Mouse (Mus musculus) ES-CJ7 (cell line): ENCODE results near the gene Mdm4.

Experiments
- DNase-seq: peaks from one replicate; pipeline ENCODE4 v3.0.0; 2011; ENCODE audit warnings: low read depth, low spot score

The Mdm4 gene

DNA sequence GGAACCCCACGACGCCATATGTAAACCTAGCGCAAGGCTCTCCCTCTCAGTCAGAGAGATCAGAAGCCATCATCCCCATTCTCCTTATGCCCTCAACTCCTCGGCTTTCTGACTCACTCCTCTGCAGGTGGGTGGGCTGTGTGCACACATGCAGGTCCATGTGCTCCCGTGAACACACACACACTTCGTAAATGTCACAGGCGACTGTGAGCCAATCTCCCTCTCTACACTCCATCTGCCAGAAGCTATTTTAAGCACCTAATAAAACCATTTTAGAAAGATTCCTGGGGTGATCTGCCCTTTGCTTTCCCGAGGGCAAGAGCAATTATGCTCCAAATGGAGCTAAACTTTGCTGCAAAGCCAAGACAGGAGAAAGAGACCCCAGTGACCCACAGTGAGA, 84.5 kb downstream of the Mdm4 start:
- DNase-seq, result no peak

DNA sequence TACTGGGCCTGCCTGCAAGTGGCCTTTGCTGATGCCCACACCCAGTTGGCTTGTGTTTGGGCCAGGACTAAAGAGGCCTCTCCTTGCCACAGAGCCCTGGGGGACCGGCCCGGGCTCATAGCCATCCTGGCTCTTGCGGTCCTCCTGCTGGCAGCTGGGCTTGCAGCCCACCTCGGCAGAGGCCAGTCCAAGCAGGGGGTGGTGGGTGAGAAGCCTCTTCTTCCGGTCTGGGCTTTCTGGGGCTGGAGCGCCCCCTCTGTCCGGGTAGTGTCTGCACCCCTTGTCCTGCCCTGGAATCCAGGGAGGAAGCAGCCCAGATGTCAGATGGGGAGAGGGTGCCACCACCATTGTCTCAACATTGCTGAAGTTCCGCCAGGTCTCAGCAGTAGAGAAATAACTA, 91.4 kb downstream of the Mdm4 start:
- no peak for DNase-seq

DNA sequence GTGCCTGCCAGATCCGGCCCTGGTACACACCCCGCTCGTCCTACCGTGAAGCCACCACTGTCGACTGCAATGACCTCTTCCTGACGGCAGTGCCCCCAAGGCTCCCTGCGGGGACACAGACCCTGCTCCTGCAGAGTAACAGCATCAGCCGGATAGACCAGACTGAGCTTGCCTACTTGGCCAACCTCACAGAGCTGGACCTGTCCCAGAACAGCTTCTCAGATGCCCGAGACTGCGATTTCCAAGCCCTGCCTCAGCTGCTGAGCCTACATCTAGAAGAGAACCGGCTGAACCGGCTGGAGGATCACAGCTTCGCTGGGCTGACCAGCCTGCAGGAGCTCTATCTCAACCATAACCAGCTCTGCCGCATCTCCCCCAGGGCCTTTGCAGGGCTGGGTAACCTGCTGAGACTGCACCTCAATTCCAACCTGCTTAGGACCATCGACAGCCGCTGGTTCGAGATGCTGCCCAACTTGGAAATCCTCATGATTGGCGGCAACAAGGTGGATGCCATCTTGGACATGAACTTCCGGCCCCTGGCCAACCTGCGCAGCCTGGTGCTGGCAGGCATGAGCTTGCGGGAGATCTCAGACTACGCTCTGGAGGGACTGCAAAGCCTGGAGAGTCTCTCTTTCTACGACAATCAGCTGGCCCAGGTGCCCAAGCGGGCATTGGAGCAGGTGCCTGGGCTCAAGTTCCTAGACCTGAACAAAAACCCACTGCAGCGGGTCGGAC, 92.9 kb downstream of the Mdm4 start:
- DNase-seq, result no peak

DNA sequence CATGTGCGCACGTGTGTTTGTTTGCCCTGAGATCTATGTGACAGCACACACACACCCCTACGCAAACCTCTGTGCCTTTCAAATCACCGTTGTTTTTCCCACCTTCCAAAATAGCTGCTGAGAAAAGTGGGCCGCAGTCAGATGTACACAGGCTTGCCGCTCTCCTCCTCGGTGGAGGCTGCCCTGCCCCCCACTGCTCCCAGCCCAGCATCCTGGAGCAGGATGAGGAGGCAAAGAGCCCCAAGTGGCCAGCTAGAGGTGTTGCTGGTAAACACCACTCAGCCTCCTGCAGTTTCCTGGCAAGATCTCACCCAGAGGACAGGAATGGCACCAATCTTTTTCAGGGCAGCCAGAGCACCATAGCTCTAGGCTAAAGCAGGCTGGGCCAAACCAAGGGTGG, 95.5 kb downstream of the Mdm4 start:
- DNase-seq, result peak; percentile 83

DNA sequence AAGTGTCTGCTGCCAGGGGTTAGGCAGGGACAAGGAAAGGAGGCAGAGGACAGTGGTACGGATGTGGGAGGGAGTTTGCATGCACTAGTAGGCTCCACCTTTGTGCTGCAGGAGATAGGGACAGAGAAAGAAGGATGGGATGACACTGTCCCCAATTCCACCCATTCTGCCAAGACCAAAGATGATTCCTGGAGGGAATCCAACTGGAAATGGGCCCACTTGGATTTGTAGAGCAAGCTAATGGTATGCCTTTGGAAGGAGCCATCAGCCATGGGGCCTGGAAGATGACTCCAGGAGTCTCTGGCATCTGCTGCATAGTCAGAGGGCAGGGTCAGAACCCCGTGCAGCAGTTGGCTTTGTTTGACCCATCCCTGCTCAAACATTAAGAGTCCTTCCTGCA, 97.9 kb downstream of the Mdm4 start:
- no peak for DNase-seq

DNA sequence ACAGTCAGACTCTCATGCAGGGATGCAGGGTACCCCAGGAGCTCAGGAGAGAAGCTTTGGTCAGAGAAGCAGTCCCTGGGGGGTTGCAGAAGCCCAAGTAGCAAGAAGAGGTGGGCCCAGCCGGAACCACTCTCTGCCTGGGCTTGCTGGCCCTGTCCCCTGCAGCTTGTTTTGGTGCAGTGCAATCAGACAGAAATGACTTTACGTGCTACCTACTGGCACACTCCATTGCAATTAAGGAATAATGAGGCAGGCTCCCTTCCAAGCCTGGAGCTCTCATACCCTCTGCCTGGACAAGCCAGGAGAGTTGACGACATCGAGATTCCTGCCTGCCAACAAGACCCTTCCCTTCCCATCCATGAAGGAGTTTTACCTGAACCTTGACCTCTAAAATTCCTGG, 100.1 kb downstream of the Mdm4 start:
- DNase-seq, result no peak

DNA sequence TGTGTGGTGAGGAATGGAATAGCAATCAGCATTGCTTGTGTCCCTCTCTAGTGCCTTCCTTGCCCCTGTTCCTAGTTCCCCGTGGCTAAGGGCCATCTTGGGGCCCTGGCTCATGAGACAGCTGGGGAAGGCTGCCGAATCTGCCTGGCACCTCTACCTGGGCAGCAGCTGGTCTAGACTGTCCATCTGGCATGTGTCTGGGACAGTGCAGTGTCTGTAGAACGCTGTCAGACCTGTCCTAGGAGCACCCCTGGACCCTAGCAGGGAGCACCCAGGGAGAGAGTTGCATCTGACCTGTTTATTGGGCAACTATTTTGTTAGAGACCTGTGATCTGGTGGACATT, 101.5 kb downstream of the Mdm4 start:
- no peak for DNase-seq

DNA sequence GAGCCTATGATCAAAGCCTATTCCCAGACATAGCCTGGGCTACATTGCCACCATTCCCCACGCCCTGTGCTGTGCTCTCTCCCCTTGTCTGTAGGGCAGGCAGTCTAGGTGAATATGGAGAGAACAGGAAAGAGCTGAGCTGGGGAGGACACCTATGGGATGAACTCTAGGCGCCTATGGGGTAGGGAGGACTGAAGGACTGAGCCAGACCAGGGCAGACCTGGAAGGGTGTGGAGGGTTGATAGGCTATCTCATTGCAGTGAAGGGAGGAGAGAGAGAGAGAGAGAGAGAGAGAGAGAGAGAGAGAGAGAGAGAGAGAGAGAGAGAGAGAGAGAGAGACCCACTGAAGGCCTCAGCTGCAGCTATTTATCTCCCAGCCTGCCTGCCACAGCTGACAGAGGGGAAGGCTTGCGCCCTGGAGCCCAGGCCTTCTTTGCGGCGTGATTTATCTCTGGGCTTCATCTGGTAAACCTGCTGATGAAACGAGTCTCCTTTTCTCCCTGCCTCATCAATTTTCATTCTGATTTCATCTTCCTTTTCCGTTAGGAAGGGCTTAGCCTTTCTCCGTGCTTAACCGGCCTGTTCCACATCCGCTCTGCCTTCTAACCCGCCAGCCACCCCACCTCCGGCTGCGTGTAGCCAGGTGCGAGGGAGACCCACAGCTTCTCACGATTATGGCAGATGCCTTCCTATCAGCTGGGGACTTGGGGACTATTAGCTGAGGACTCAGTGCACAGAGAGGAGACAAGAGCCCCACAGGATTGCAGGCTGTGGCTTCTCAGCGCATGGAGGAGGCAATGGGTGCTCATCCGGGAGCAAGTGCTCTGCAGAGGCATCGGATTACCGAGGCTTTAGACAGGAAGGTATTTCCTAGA, 102.1 kb downstream of the Mdm4 start:
- DNase-seq, result peak; percentile 53

DNA sequence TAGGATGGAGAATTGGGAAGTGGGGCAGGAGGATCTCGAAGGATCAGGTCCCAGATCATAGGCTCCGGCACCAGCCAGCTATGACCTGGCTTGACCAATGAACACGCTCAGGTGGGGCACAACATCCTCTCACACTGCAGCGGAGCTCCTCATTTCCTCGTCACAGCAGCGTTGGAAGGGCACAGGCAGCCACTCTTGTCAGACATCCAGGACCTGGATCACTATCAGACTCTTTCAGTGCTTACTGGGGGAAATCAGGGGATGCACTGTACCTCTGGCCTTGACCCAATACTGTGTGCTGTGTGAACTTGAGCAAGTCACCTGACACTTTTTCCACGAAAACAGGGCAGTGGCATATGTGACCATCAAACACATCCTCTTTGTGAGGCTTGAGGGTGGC, 105.1 kb downstream of the Mdm4 start:
- DNase-seq, result no peak

DNA sequence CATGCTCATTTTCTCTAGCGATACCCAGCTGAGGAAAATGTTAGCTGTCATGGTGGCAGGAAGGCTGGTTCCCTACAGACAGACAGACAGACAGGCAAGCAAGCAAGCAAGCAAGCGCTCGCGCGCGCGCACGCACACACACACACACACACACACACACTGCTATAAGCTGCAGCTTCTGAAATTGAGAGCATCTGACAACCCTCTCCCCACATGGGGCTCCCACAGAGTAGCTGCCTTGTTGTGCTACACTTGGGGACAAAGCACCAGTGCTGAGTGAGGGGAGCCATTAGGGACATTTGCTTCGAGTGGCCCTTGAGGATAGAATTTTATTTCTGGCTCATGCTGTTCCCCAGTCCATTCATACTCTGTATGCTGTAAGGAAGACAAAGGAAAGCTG, 108.1 kb downstream of the Mdm4 start:
- no peak for DNase-seq

DNA sequence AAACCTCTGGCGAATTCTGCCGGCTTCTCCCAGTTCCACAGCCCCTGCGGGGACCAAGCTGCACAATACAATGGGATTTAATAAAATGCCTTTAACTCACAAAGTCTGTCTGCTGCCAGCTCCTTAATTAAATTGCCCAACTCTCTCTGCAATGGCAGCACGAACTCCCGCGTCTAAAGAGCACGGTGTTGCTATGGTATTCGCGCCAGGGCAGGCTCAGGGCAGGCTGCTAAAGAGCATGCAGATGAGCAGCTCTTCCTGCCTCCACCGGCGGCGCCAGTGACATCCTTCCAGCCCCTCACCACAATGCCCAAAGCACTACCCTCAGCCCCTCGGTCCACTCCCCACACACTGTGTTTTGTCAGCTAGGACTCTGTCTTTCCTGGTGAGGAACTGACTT, 109.3 kb downstream of the Mdm4 start:
- peak; percentile 57 for DNase-seq

DNA sequence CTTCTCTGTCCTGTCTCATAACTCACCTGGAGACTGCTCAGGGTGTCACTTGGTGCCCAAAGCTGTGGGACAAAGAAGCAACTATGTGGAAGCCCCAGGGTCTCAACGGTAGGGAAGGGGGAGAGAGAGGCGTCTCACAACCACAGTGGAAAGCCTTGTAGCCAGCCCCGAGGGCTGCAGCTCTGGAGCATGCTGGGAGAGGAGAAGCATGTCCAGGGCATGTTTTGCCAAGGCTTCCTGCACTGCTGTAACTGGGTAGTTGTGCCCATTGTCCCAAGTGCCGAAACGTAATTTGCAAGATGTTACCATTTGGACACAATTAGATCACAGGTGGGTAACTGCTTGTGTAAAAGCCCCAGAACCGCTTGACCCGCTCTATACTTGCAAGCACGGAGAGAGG, 111.1 kb downstream of the Mdm4 start:
- peak; percentile 47 for DNase-seq

DNA sequence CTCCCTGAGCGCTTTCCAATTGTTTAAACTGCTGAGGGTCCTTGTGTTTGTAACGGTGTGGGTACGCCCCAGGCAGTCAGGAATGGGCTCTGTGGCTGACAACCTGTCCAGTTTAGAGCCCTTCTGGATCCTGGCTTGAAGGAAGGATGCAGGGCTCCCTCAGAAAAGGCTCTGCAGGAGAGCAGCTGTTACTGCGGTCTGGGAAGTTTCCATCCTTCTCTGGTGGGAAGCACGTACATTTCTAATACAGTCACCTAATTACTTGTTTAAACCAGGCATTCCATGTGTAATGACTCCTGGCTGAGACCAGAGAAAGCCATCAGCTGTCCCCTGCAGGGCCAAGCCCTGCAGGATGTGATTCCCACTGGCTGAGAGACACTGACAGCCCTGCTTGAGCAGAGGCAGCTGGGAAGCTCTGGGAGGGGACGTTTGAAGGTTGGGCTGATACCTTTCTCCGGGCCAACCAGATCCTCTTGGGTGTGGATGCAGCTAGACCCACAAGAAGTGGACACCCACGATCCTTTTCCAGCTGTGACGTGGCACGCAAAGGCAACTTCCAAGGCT, 112.2 kb downstream of the Mdm4 start:
- DNase-seq, result peak; percentile 32

DNA sequence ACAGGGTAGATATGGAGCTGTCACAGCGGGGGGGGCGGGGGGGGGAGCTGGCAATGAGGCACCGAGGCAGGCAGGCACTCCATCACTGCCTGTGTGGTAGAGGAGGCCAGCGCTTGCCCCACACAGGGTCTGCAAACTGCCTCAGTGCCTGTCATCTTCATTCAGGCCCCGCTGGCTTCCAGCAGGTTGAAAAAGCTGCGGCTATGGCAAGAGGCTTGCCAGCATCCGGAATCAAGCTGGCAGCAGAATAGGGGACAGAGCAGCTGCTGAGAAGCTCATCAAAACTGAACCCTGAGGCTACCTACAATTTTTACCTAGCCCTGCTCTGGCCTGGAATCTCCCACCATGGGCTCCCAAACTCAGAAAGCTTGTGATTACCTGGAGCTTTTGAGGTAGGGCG, 112.8 kb downstream of the Mdm4 start:
- no peak for DNase-seq

DNA sequence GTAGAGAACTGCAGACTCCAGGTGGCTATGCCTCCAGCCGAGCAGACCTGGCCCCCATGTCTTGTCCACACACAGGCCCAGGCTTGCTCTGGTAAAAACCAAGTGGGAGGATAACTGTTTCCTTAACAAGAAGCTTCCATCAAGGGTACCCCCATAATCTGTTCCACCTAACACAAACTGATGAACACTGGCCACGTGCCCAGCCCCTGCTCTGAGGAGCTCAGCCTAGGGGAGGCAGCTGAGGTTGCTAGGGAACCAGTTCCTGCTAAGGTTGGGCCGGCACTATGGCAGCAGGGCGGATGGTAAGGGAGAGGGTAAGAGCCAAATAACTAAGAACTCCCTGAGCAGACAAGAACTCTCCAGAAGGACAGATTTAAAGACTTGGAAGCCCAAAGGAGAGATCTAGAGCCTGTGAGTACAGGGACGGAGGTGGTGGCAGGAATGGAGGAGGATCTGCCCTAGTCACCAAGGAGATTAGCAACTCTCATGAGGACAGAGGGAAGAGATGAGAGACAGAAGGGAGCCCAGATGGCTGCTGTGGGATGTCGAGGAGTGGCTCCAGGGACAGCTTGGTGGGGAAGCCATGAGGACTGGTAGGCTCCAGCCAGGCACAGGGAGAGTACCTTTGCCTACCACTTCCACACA, 114.4 kb downstream of the Mdm4 start:
- no peak for DNase-seq

DNA sequence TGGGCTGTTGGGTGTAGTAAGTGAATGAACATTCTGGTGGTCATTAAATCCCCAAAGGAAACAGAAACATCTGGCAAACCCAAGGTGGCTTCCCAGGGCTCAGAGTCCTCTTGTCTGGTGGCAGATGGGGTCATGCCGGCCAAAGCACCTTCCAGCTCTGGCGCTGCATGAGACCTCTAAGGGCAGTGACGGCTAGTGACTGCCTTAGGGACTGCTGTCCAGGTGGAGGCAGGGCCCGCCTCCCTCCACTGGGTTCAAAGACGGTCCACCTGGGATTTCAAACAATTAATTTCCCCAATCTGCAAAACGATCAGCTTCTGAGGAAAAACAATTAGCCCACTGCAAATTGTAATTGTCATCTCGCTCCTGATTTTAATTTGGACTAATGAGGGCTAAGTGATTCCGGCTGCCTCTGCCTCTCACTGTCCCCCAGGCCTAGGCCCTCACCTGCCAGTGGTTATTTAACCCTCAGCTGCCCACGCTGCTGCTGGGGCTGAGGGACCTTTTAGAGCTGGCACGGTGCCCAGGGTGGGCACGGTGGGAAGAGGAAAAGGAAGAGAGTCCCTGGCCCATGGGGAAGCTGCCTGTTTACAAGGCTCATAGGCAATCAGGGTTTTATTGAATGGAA, 119.8 kb downstream of the Mdm4 start:
- no peak for DNase-seq

DNA sequence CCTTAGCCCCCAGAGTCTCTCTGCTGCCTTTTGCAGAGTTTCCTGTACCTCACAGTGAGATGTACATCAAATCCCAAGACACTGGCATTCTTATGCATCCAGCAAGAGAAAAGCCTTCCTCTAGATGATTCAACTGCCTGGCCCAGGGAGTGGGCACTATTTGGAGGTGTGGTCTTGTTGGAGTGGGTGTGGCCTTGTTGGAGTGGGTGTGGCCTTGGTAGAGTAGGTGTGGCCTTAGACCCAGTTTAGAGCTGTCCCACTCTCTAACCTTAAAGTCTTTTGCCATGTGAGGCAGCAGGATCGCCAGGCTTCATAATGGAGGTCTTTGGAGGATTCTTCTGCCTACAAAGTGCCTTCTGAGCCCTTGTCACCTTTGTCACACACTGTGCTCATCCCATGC, 120.4 kb downstream of the Mdm4 start:
- DNase-seq, result peak; percentile 65
